Mouse (Mus musculus): ENCODE measurements at regions not wholly inside any gene's neighbourhood (a gene's known extent, or its start where the extent isn't known, plus 50 kb on each side); places are given as distances from the start of the nearest gene placed in this dataset.
"Not testable (repeated sequence)": the region's sequence is repeated elsewhere in the genome, so short reads cannot be mapped to it uniquely, and the experiment has no call there.

- no peak for ATAC-seq (replicated peaks; ENCODE audit: low read depth, poor library complexity, severe bottlenecking)
Observed at GRCm38 (mm10) chr15:41283199-41283598, 1149.0 kb downstream of the 9330182O14Rik start.

GRCm38 (mm10) chr15:41286809-41287413 is 1152.7 kb downstream of the 9330182O14Rik start:
- ATAC-seq (replicated peaks; ENCODE audit: low read depth, poor library complexity, severe bottlenecking) = no peak

GRCm38 (mm10) chr15:41297419-41297818 is 1163.3 kb downstream of the 9330182O14Rik start:
- no peak for ATAC-seq (replicated peaks; ENCODE audit: low read depth, poor library complexity, severe bottlenecking)

- no peak for ATAC-seq (replicated peaks; ENCODE audit: low read depth, poor library complexity, severe bottlenecking)
Observed at GRCm38 (mm10) chr15:41306638-41307037, 1172.5 kb downstream of the 9330182O14Rik start.

GRCm38 (mm10) chr15:41311728-41312320 is 1177.7 kb downstream of the 9330182O14Rik start:
- ATAC-seq (replicated peaks; ENCODE audit: low read depth, poor library complexity, severe bottlenecking) = peak; percentile 32; the same call in 1 of the 2 replicates

- ATAC-seq (replicated peaks; ENCODE audit: low read depth, poor library complexity, severe bottlenecking) = no peak
Observed at GRCm38 (mm10) chr15:41314916-41315315, 1180.8 kb downstream of the 9330182O14Rik start.

GRCm38 (mm10) chr15:41325633-41326252 is 1191.6 kb downstream of the 9330182O14Rik start:
- peak; percentile 79 for ATAC-seq (replicated peaks; ENCODE audit: low read depth, poor library complexity, severe bottlenecking)

- ATAC-seq (replicated peaks; ENCODE audit: low read depth, poor library complexity, severe bottlenecking) = no peak
Observed at GRCm38 (mm10) chr15:41329286-41329685, 1195.1 kb downstream of the 9330182O14Rik start.

GRCm38 (mm10) chr15:41330085-41330484 is 1195.9 kb downstream of the 9330182O14Rik start:
- ATAC-seq (replicated peaks; ENCODE audit: low read depth, poor library complexity, severe bottlenecking) = no peak

- ATAC-seq (replicated peaks; ENCODE audit: low read depth, poor library complexity, severe bottlenecking) = no peak
Observed at GRCm38 (mm10) chr15:41332451-41332850, 1198.3 kb downstream of the 9330182O14Rik start.

GRCm38 (mm10) chr15:41333165-41333564 is 1199.0 kb downstream of the 9330182O14Rik start:
- ATAC-seq (replicated peaks; ENCODE audit: low read depth, poor library complexity, severe bottlenecking) = no peak

GRCm38 (mm10) chr15:41340621-41341020 is 1206.5 kb downstream of the 9330182O14Rik start:
- not testable (repeated sequence) for ATAC-seq (replicated peaks; ENCODE audit: low read depth, poor library complexity, severe bottlenecking)

GRCm38 (mm10) chr15:41345554-41345953 is 1211.4 kb downstream of the 9330182O14Rik start:
- no peak for ATAC-seq (replicated peaks; ENCODE audit: low read depth, poor library complexity, severe bottlenecking)

- no peak for ATAC-seq (replicated peaks; ENCODE audit: low read depth, poor library complexity, severe bottlenecking)
Observed at GRCm38 (mm10) chr15:41347221-41347620, 1213.1 kb downstream of the 9330182O14Rik start.

GRCm38 (mm10) chr15:41352129-41352528 is 1218.0 kb downstream of the 9330182O14Rik start:
- no peak for ATAC-seq (replicated peaks; ENCODE audit: low read depth, poor library complexity, severe bottlenecking)

GRCm38 (mm10) chr15:41359276-41359675 is 1225.1 kb downstream of the 9330182O14Rik start:
- ATAC-seq (replicated peaks; ENCODE audit: low read depth, poor library complexity, severe bottlenecking) = no peak

- ATAC-seq (replicated peaks; ENCODE audit: low read depth, poor library complexity, severe bottlenecking) = no peak
Observed at GRCm38 (mm10) chr15:41374669-41375068, 1240.5 kb downstream of the 9330182O14Rik start.

- no peak for ATAC-seq (replicated peaks; ENCODE audit: low read depth, poor library complexity, severe bottlenecking)
Observed at GRCm38 (mm10) chr15:41375906-41376305, 1241.7 kb downstream of the 9330182O14Rik start.

GRCm38 (mm10) chr15:41379637-41380036 is 1245.5 kb downstream of the 9330182O14Rik start:
- ATAC-seq (replicated peaks; ENCODE audit: low read depth, poor library complexity, severe bottlenecking) = no peak

GRCm38 (mm10) chr15:41380429-41380828 is 1246.3 kb downstream of the 9330182O14Rik start:
- peak; percentile 52; the same call in 1 of the 2 replicates for ATAC-seq (replicated peaks; ENCODE audit: low read depth, poor library complexity, severe bottlenecking)

GRCm38 (mm10) chr15:41390699-41391098 is 1256.5 kb downstream of the 9330182O14Rik start:
- ATAC-seq (replicated peaks; ENCODE audit: low read depth, poor library complexity, severe bottlenecking) = no peak
